Mouse (Mus musculus) large intestine, adult 2 months (tissue): ENCODE measurements around the gene Gm7544. TPM values are rescaled to one million over a fixed set of nuclear protein-coding genes. Genes with fewer than 3 reads are reported as not detected.
"Not testable (repeated sequence)": the region's sequence is repeated elsewhere in the genome, so short reads cannot be mapped to it uniquely, and the experiment has no call there.

ENCODE experiments used
- DNase-seq: peaks from one replicate; pipeline ENCODE4 v3.0.0-alpha.2; 2012; ENCODE audit warnings: low read depth, low spot score
- WGBS: fragments of 180-500 bp; shearing (Covaris S2); methylation state at CpG from one replicate; pipeline ENCODE4 v1.1.7; 2018; 5-methylcytosine and 5-hydroxymethylcytosine counted together
- polyA plus RNA-seq: library from polyadenylated mRNA; depleted of rRNA; stranded (reverse); fragments of >200 nt; gene quantifications from 2 replicates; pipeline ENCODE4 v1.2.3, GENCODE M21; 2012; rRNA removed

The Gm7544 gene
- polyA plus RNA-seq, 1 experiment: not detected

- WGBS: no CpG with 5 or more reads among the region's 6 CpGs
- DNase-seq: not testable (repeated sequence)
Measured at GRCm38 (mm10) chr1:82931326-82931725, 24.5 kb downstream of the Gm7544 start, which contains the start of gene Gm6217. Gene Gm6217 (minus strand): TSS chr1:82931399.

DNA sequence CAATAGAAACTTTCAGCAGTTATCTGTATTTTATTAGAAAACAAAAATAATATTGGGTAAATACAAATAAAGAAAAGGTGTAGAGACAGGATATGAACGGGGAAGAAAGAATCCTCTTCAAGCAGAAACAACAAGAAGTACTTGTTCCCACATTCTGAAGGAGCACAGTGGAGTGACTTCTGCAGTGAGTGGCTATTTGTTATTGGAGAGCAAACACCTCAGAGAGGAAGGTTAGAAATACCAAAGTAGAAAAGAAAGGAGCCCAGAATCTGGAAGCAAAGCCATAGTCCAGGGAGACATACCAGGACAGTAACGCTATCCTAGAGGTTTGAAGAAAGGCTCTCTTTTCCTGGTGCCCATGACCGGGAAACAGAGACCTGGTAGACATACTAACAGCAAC lies 25.3 kb downstream of the Gm7544 start:
- DNase-seq: not testable (repeated sequence)
- WGBS: 87% methylated on average over 3 of the region's 3 CpGs

DNA sequence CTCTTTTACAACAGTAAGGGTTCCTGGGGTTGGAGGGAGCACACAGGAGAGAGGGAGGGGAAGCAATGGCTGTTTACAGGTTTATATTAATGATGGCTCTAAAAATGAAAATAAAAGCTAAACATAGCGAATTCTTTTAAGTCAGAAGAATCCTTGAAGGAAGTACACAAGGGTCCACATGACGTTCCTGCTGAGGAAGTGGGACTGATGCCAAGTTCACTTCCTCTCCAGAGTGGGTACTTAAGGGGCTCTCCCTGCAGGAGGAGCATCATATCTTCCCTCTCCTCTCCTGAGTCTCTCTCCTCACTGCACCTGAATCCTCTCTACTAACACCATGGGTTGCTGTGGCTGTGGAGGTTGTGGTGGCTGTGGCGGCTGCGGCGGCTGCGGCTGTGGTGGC lies 31.2 kb downstream of the Gm7544 start, which contains the start of gene A030014E15Rik:
A030014E15Rik (plus strand) TSS at position 268 of the 400 bp plus-strand sequence.
- WGBS: 75% methylated on average over 6 of the region's 6 CpGs
- DNase-seq: no peak

DNA sequence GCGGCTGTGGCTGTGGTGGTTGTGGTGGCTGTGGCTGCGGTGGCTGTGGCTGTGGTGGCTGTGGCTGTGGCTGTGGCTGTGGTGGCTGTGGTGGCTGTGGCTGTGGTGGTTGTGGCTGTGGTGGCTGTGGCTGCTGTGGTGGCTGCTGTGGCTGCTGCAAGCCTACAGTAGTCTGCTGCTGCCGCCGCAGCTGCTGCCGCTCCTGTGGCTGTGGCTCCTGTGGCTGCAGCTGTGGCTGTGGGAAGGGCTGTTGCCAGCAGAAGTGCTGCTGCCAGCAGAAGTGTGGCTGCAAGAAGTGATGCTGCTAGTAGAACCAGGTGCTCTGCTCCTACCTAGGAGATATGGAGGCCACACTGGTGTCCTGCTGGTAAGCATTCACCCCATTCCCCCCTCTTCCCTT lies 42.4 kb downstream of the Gm7544 start:
- 86% methylated on average over 5 of the region's 5 CpGs for WGBS
- not testable (repeated sequence) for DNase-seq

DNA sequence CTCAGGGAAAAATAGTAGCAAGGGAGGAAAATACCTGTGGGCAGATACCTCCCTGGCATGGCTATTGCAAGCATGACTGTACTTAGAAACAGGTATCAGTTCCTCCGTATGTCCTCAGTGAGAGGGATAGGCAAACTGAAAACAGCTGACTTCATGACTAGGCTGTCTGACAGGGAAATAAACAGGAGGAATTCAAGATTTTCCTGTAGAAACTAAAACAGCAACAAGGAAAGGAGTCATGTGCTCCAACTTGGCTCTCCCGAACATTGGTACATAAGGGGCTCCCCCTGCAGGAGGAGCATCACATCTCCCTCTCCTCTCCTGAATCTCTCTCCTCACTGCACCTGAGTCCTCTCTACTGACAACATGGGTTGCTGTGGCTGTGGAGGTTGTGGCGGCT lies 42.8 kb downstream of the Gm7544 start, which contains the start of gene A030005L19Rik:
A030005L19Rik (plus strand) TSS at position 301 of the 400 bp plus-strand sequence.
- no peak for DNase-seq
- WGBS: 63% methylated on average over 3 of the region's 3 CpGs

DNA sequence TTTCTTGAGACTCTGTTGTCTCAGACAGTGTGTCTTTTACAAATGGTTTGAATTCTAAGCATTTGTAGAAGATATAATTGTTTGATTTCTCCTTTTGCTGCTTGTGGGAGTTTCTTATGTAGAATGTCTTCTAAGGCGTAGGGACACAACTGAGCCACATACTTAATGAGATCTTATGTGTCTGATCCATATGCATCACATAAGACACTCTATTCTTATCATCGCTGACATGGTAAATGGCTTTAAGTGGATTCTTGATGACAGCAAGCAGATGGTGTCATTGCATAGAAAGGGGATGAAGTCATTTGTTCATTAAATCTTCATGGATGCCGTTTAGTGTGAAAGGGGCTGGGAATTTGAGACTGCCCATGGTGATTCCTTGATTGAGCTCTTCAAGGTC lies 49.9 kb downstream of the Gm7544 start:
- 83% methylated on average over 3 of the region's 3 CpGs for WGBS
- no peak for DNase-seq

Other genes starting within 250 kb of the Gm7544 start
- 30.8 and 40.5 TPM in 2 replicates for gene Mff, start 231.1 kb downstream of the Gm7544 start, polyA plus RNA-seq
- gene Tm4sf20, start 187.6 kb downstream of the Gm7544 start, polyA plus RNA-seq: 281 and 316 TPM in 2 replicates
- not detected in 2 replicates for gene Gm47791, start 184.8 kb downstream of the Gm7544 start, polyA plus RNA-seq
- 35.2 and 46.2 TPM in 2 replicates for gene Agfg1, start 116.5 kb downstream of the Gm7544 start, polyA plus RNA-seq
- gene A030005L19Rik, start 42.7 kb downstream of the Gm7544 start, polyA plus RNA-seq: 0.74 and 1.2 TPM in 2 replicates
- gene A030014E15Rik, start 31.1 kb downstream of the Gm7544 start, polyA plus RNA-seq: not detected in 2 replicates
- not detected in 2 replicates for gene Gm6217, start 24.6 kb downstream of the Gm7544 start, polyA plus RNA-seq
- not detected in 2 replicates for gene A030003K21Rik, start 12.6 kb downstream of the Gm7544 start, polyA plus RNA-seq
- not detected in 2 replicates for gene Gm47955, start 4.3 kb upstream of the Gm7544 start, polyA plus RNA-seq
- gene Gm47959, start 44.5 kb upstream of the Gm7544 start, polyA plus RNA-seq: not detected in 2 replicates
- gene Slc19a3, start 82.4 kb upstream of the Gm7544 start, polyA plus RNA-seq: 0.12 and 0.60 TPM in 2 replicates
- gene Krtap28-10, start 86.5 kb upstream of the Gm7544 start, polyA plus RNA-seq: not detected in 2 replicates
- gene Gm47969, start 88.9 kb upstream of the Gm7544 start, polyA plus RNA-seq: not detected in 2 replicates
- gene A030005K14Rik, start 103.4 kb upstream of the Gm7544 start, polyA plus RNA-seq: not detected in 2 replicates
- not detected in 2 replicates for gene Krtap28-13, start 104.9 kb upstream of the Gm7544 start, polyA plus RNA-seq
- gene Ccl20, start 160.8 kb upstream of the Gm7544 start, polyA plus RNA-seq: 3.6 and 6.0 TPM in 2 replicates
- gene Daw1, start 203.7 kb upstream of the Gm7544 start, polyA plus RNA-seq: not detected in 2 replicates